Mouse (Mus musculus) stomach, postnatal 0 days (tissue): ENCODE results near the gene Dmrta1.

ENCODE experiments used
- CTCF ChIP-seq: IDR thresholded peaks from 2 replicates; pipeline ENCODE4 v1.5.1; 2016; ENCODE audit warnings: antibody characterized with exemption, low read depth, mild to moderate bottlenecking, moderate library complexity
- EP300 ChIP-seq: optimal IDR thresholded peaks from 2 replicates; pipeline ENCODE3; 2016; ENCODE audit warnings: antibody characterized with exemption

DNA sequence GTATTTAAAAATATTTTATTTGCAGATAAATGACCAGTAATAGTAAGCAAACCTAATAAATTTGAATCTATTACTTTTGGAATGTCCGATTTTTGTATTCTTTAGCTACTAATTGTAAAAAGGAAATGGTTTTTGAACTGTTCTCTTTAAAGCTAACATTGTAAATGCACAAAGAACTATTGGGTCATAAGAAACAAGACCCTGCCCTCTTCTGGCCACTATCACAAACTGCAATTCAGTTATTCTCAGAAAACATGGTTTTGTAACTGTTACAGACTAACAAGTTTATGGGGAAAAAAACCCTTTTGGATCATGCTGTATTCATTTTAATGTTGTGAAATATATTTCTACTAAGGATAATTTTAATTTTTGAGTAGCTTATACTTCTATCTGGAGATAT, 13.5 kb downstream of the Dmrta1 start:
- peak; percentile 69 for TF ChIP-seq CTCF
- TF ChIP-seq EP300, result no peak
